Mouse (Mus musculus) ES-E14 (cell line): ENCODE measurements around the gene Rgs11. TPM values are rescaled to one million over a fixed set of nuclear protein-coding genes. Genes with fewer than 3 reads are reported as not detected.

Source experiments
- DNase-seq: peaks from one replicate; pipeline ENCODE4 v3.0.0-alpha.2; 2013; ENCODE audit warnings: low read depth, low spot score
- H3K27ac ChIP-seq: 2 replicates; pipeline ENCODE4 v1.5.1; 2012; ENCODE audit warnings: low read depth, mild to moderate bottlenecking, low read length, moderate library complexity, mixed read lengths; ENCODE audit not compliant: poor library complexity, insufficient read depth, severe bottlenecking
- H3K36me3 ChIP-seq: 2 replicates; pipeline ENCODE4 v1.6.1; 2012; ENCODE audit warnings: mild to moderate bottlenecking, low read length, moderate library complexity, mixed read lengths; ENCODE audit not compliant: control insufficient read depth, poor library complexity, insufficient read depth, severe bottlenecking
- H3K4me1 ChIP-seq, 2 experiments: fragments of 150-350 bp in 1 of 2; sonication (generic) in 1 of 2; 2 replicates each; pipeline ENCODE4 v1.6.1; 2012; ENCODE audit warnings: low read length in 2 of 2, mild to moderate bottlenecking in 1 of 2, mixed read lengths in 1 of 2; ENCODE audit not compliant: control insufficient read depth in 2 of 2, insufficient read depth in 2 of 2, poor library complexity in 1 of 2
- H3K4me3 ChIP-seq, 2 experiments: fragments of 150-350 bp in 1 of 2; sonication (generic) in 1 of 2; 2 replicates each; pipeline ENCODE4 v1.5.1; 2012; ENCODE audit warnings: low read length in 2 of 2, low read depth in 1 of 2, mild to moderate bottlenecking in 1 of 2, mixed read lengths in 1 of 2; ENCODE audit not compliant: insufficient read depth in 1 of 2, poor library complexity in 1 of 2, severe bottlenecking in 1 of 2
- H3K9ac ChIP-seq: 2 replicates; pipeline ENCODE4 v1.6.1; 2012; ENCODE audit warnings: low read depth, mild to moderate bottlenecking, low read length, mixed read lengths; ENCODE audit not compliant: poor library complexity, insufficient read depth, severe bottlenecking
- H3K9me3 ChIP-seq: fragments of 150-350 bp; sonication (generic); 2 replicates; pipeline ENCODE4 v1.6.1; 2012; ENCODE audit warnings: low read depth, mild to moderate bottlenecking, low read length; ENCODE audit not compliant: control insufficient read depth, insufficient read depth
- CHD2 ChIP-seq: IDR thresholded peaks from 2 replicates; pipeline ENCODE4 v1.6.1; 2014; ENCODE audit warnings: mild to moderate bottlenecking, low read depth, low read length, inconsistent platforms
- HCFC1 ChIP-seq: IDR thresholded peaks from 2 replicates; pipeline ENCODE4 v1.6.1; 2012; ENCODE audit warnings: low read length, inconsistent platforms, borderline replicate concordance; ENCODE audit not compliant: insufficient read depth
- MAFK ChIP-seq: IDR thresholded peaks from 2 replicates; pipeline ENCODE4 v1.6.1; 2014; ENCODE audit warnings: mild to moderate bottlenecking, low read depth, low read length, inconsistent platforms; ENCODE audit not compliant: insufficient read depth
- ZC3H11A ChIP-seq: IDR thresholded peaks from 2 replicates; pipeline ENCODE4 v1.6.1; 2012; ENCODE audit warnings: low read depth, mild to moderate bottlenecking, inconsistent platforms, low read length, borderline replicate concordance
- ZNF384 ChIP-seq: IDR thresholded peaks from 2 replicates; pipeline ENCODE4 v1.6.1; 2012; ENCODE audit warnings: low read depth, low read length, inconsistent platforms
- in situ Hi-C, 2 experiments: fragments of 600-800 bp; cut with MboI; formaldehyde crosslinking; loops; one replicate each; pipeline ENCODE4 v1.15.1; 2025; ENCODE audit warnings: low sequenced_read_pairs in 2 of 2, inconsistent platforms in 1 of 2; ENCODE audit not compliant: unreplicated experiment in 2 of 2
- total RNA-seq: library from RNA; depleted of rRNA; stranded (reverse); fragments of 300-350 nt; gene quantifications from 2 replicates; pipeline ENCODE4 v1.2.3, GENCODE M21; 2012

Gene Rgs11
- total RNA-seq, 1 experiment = 5.6 TPM

- no peak overlapping the region for H3K9ac ChIP-seq
- TF ChIP-seq ZC3H11A = no peak
- TF ChIP-seq ZNF384 = no peak
- in situ Hi-C loops = no loop called here
Observed at GRCm38 (mm10) chr17:26237667-26238066, 34.9 kb downstream of the Rgs11 start.

GRCm38 (mm10) chr17:26239551-26239950 is 36.8 kb downstream of the Rgs11 start:
- no peak for DNase-seq
- H3K9me3 ChIP-seq = no peaks in the 10 kb centered on the region
- TF ChIP-seq MAFK = no peak
- no peak for TF ChIP-seq ZNF384
- TF ChIP-seq ZC3H11A = no peak
- no peak for TF ChIP-seq CHD2
- TF ChIP-seq HCFC1 = no peak
- H3K4me1 ChIP-seq = peaks cover 4% of the 10 kb centered on the region in 2 experiments; a peak in 2 of 4 replicates
- H3K4me3 ChIP-seq = no peak overlapping the region
- no peak overlapping the region for H3K9ac ChIP-seq
- no peak overlapping the region for H3K27ac ChIP-seq
- no peaks in the 10 kb centered on the region for H3K36me3 ChIP-seq
- in situ Hi-C loops = no loop called here

More at GRCm38 (mm10) chr17:26237667-26238066, 34.9 kb downstream of the Rgs11 start:
- Histone ChIP-seq H3K4me3 (no peak overlapping the region), H3K4me1 (peaks cover 4% of the 10 kb centered on the region in 2 experiments; a peak in 2 of 4 replicates), H3K9me3 (no peaks in the 10 kb centered on the region), H3K27ac (no peak overlapping the region), H3K36me3 (no peaks in the 10 kb centered on the region)
- DNase-seq = no peak

- TF ChIP-seq ZC3H11A (no peak), HCFC1 (no peak), MAFK (no peak), CHD2 (no peak), ZNF384 (0 out of 2 replicates have a peak, but pooled peaks have one; percentile 13)
- Histone ChIP-seq H3K4me3 (no peak overlapping the region), H3K36me3 (no peaks in the 10 kb centered on the region), H3K9ac (no peak overlapping the region), H3K4me1 (peaks cover 4% of the 10 kb centered on the region in 2 experiments; a peak in 2 of 4 replicates), H3K27ac (no peak overlapping the region), H3K9me3 (no peaks in the 10 kb centered on the region)
- in situ Hi-C loops = no loop called here
- no peak for DNase-seq
Observed at GRCm38 (mm10) chr17:26240120-26240790, 37.5 kb downstream of the Rgs11 start.

- DNase-seq = no peak
- in situ Hi-C loops = no loop called here
- TF ChIP-seq HCFC1 (no peak), ZC3H11A (no peak), ZNF384 (no peak), CHD2 (no peak), MAFK (no peak)
Observed at GRCm38 (mm10) chr17:26240990-26241389, 38.2 kb downstream of the Rgs11 start.

More at GRCm38 (mm10) chr17:26240990-26241389, 38.2 kb downstream of the Rgs11 start:
- H3K4me3 ChIP-seq = no peak overlapping the region
- no peak overlapping the region for H3K27ac ChIP-seq
- no peaks in the 10 kb centered on the region for H3K9me3 ChIP-seq
- H3K9ac ChIP-seq = no peak overlapping the region
- no peaks in the 10 kb centered on the region for H3K36me3 ChIP-seq
- H3K4me1 ChIP-seq = peaks cover 4% of the 10 kb centered on the region in 2 experiments; a peak in 2 of 4 replicates
